Mouse (Mus musculus) limb, embryonic 13.5 days (tissue): Measurements from ENCODE around the gene Zkscan2. TPM values are rescaled to one million over a fixed set of nuclear protein-coding genes. Genes with fewer than 3 reads are reported as not detected.

ENCODE experiments used
- ATAC-seq: fragments of 200-750 bp; cut with Nextera tagmentation; 2 replicates; pipeline ENCODE4 v1.8.0; 2017; ENCODE audit warnings: low read depth, moderate number of reproducible peaks, moderate TSS enrichment; ENCODE audit not compliant: low FRiP score
- H3K27ac ChIP-seq: fragments of 300-500 bp; sonication (generic); 2 replicates; pipeline ENCODE4 v1.5.1; 2015; ENCODE audit warnings: inconsistent platforms, mild to moderate bottlenecking, moderate library complexity
- H3K27me3 ChIP-seq: fragments of 300-500 bp; sonication (generic); 2 replicates; pipeline ENCODE4 v1.6.1; 2015; ENCODE audit warnings: mild to moderate bottlenecking, inconsistent platforms
- H3K36me3 ChIP-seq: fragments of 300-500 bp; sonication (generic); 2 replicates; pipeline ENCODE4 v1.6.1; 2015; ENCODE audit warnings: inconsistent platforms, mild to moderate bottlenecking, moderate library complexity
- H3K4me1 ChIP-seq: fragments of 300-500 bp; sonication (generic); 2 replicates; pipeline ENCODE4 v1.6.1; 2015; ENCODE audit warnings: inconsistent platforms
- H3K4me2 ChIP-seq: fragments of 300-500 bp; sonication (generic); replicated peaks from 2 replicates; pipeline ENCODE4 v1.6.1; 2015; ENCODE audit warnings: inconsistent platforms, mild to moderate bottlenecking, moderate library complexity
- H3K4me3 ChIP-seq: fragments of 300-500 bp; sonication (generic); 2 replicates; pipeline ENCODE4 v1.5.1; 2015; ENCODE audit warnings: moderate library complexity, mild to moderate bottlenecking, inconsistent platforms
- H3K9ac ChIP-seq: fragments of 300-500 bp; sonication (generic); 2 replicates; pipeline ENCODE4 v1.6.1; 2015; ENCODE audit warnings: mild to moderate bottlenecking, inconsistent platforms
- H3K9me3 ChIP-seq: fragments of 300-500 bp; sonication (generic); 2 replicates; pipeline ENCODE4 v1.6.1; 2016; ENCODE audit warnings: inconsistent platforms
- WGBS: fragments of 180-500 bp; shearing (Covaris S2); methylation state at CpG from one replicate; pipeline ENCODE4 v1.1.7; 2015; 5-methylcytosine and 5-hydroxymethylcytosine counted together
- polyA plus RNA-seq: library from polyadenylated mRNA; unstranded; fragments of >200 nt; fragmentation: Nextera tagmentation; extraction: Ambion mirVana; gene quantifications from 2 replicates; pipeline ENCODE4 v1.2.1, GENCODE M21; 2015

The Zkscan2 gene
- polyA plus RNA-seq, 1 experiment from 2014 or later = 4.5 TPM

DNA sequence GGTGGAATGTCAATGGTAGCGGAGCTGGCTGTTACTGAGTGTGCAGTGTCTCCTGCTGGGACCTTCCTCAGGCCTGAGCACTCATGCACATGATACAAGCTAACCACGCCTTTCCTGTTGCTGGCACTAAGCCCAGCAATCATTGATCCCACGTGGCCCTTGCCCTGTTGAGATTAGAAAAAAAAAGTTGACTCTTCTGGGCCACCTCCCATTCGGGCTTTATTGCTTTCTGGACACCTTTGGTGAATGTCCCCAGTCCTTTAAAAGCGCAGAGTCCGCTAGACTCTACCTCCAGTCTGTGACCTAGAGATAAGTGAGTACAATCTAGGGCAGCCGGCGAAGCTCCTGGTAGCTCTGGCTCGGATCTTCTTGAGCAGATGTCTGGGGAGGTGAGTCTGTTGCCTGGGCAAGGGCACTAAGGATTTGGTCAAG is 38.2 kb downstream of the Zkscan2 start, which contains the start of gene Aqp8:
Aqp8 (plus strand) TSS at position 222 of the 432 bp plus-strand sequence.
- Histone ChIP-seq H3K4me1 (peaks cover 4% of the 10 kb centered on the region; the same call in 1 of the 2 replicates), H3K4me2 (no peak within 1 kb of the TSS), H3K9ac (no peak within 1 kb of the TSS), H3K4me3 (no peak within 1 kb of the TSS), H3K27ac (no peak within 1 kb of the TSS), H3K27me3 (peaks cover 3% of the 10 kb centered on the region; the same call in 1 of the 2 replicates), H3K9me3 (no peaks in the 10 kb centered on the region), H3K36me3 (no peaks in the 10 kb centered on the region)
- 63% methylated on average over 9 of the region's 9 CpGs for WGBS
- ATAC-seq = no peak

- Histone ChIP-seq H3K9me3 (no peaks in the 10 kb centered on the region), H3K27ac (no peak overlapping the region), H3K4me3 (no peak overlapping the region), H3K4me1 (peaks cover 4% of the 10 kb centered on the region; the same call in 1 of the 2 replicates), H3K27me3 (peaks cover 3% of the 10 kb centered on the region; the same call in 1 of the 2 replicates), H3K36me3 (no peaks in the 10 kb centered on the region), H3K4me2 (no peak overlapping the region), H3K9ac (no peak overlapping the region)
- no peak for ATAC-seq
- WGBS = 84% methylated on average over 4 of the region's 4 CpGs
These were observed 38.9 kb downstream of the Zkscan2 start for GRCm38 (mm10) chr7:123461316-123461715.

DNA sequence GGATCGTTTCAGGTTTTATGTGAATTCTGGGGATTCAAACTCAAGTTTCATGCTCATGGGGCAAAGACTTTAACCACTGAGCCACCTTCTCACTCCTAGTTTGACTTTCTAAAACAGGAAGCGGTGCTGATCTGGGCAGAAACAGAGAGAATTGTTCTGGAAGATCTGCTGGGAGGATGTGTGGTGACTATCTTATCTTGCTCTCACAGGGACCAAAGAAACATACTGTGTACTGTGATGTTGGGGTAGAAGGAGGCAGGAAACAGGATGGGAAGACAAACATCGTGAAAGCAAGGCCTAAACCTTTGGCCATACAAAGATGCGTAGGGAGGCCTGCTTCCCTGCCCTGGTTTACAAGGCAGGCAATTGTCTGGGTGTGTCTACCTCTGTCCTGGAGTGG is 41.0 kb downstream of the Zkscan2 start:
- H3K27ac ChIP-seq = no peak overlapping the region
- no peaks in the 10 kb centered on the region for H3K36me3 ChIP-seq
- peaks cover 4% of the 10 kb centered on the region; the same call in 1 of the 2 replicates for H3K4me1 ChIP-seq
- no peaks in the 10 kb centered on the region for H3K27me3 ChIP-seq
- no peaks in the 10 kb centered on the region for H3K9me3 ChIP-seq
- no peak for ATAC-seq
- no peak overlapping the region for H3K4me2 ChIP-seq
- H3K9ac ChIP-seq = no peak overlapping the region
- no peak overlapping the region for H3K4me3 ChIP-seq
- 76% methylated on average over 4 of the region's 4 CpGs for WGBS

DNA sequence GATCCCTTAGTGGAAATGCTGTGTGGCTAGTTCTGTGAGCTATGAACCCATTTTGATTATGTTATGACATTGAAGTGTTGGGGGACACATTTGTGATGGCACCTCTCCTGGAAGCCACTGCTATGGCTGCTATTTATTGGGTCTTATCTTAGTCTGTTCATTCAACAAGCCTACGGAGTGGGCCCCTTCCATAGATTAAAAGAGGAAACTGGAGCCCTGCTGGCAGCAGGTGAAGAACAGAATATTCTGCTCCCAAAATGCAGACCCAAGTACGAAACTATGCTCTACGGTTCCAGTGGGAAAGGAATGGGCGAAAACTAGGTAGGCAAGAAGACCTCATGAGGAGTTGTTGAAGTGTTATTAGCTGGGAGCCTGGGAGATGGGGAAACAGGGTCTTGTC is 41.9 kb downstream of the Zkscan2 start:
- Histone ChIP-seq H3K9ac (no peak overlapping the region), H3K4me1 (peaks cover 4% of the 10 kb centered on the region; the same call in 1 of the 2 replicates), H3K4me2 (no peak overlapping the region), H3K4me3 (no peak overlapping the region), H3K27me3 (no peaks in the 10 kb centered on the region), H3K9me3 (no peaks in the 10 kb centered on the region), H3K36me3 (no peaks in the 10 kb centered on the region), H3K27ac (no peak overlapping the region)
- WGBS = 94% methylated on average over 4 of the region's 4 CpGs
- no peak for ATAC-seq

DNA sequence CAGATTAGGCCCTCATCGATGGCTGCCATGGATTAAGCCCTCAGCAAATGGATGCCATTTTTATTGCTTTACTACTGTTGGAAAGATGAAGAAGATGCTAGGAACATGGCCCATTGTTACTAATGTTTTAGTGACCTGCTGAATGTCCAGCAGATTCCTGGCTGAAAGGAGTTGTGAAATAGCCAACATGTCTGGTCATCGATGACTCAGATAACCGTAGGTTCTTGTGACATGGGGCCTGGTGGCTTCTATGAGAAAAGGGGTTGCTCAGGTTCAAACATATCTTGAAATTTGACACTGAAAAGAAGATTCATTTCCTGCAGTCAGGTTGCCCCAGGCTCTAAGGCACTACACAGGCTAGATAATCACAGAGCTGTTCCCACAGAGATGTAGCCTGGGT is 45.2 kb downstream of the Zkscan2 start:
- H3K9me3 ChIP-seq = no peaks in the 10 kb centered on the region
- no peak overlapping the region for H3K27ac ChIP-seq
- H3K9ac ChIP-seq = no peak overlapping the region
- no peak overlapping the region for H3K4me2 ChIP-seq
- no peak for ATAC-seq
- no peaks in the 10 kb centered on the region for H3K36me3 ChIP-seq
- H3K27me3 ChIP-seq = no peaks in the 10 kb centered on the region
- H3K4me1 ChIP-seq = no peaks in the 10 kb centered on the region; the same call in 1 of the 2 replicates
- WGBS = 88% methylated on average over 3 of the region's 3 CpGs
- no peak overlapping the region for H3K4me3 ChIP-seq

DNA sequence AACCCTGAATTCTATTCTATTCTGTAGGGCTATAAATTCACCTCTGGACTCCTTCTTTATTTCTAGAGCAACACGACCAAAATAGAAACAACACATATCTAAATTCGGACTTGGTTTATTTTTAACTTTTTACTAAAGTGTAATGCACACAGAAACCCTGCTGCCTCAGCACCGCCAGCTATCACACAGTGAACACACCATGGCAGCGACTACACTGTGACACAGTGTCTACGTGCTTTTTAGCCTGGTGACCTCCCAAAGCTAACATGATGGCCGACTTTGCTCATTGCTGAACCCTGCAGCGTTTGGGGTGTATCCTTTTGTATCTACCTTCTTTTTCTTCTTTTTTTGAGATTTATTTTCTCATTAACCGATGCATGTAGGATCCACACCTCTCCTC is 47.2 kb downstream of the Zkscan2 start:
- Histone ChIP-seq H3K27me3 (no peaks in the 10 kb centered on the region), H3K9me3 (no peaks in the 10 kb centered on the region), H3K27ac (no peak overlapping the region), H3K4me1 (no peaks in the 10 kb centered on the region; the same call in 1 of the 2 replicates), H3K4me2 (no peak overlapping the region), H3K9ac (no peak overlapping the region), H3K4me3 (no peak overlapping the region), H3K36me3 (no peaks in the 10 kb centered on the region)
- WGBS = 88% methylated on average over 8 of the region's 8 CpGs
- no peak for ATAC-seq

DNA sequence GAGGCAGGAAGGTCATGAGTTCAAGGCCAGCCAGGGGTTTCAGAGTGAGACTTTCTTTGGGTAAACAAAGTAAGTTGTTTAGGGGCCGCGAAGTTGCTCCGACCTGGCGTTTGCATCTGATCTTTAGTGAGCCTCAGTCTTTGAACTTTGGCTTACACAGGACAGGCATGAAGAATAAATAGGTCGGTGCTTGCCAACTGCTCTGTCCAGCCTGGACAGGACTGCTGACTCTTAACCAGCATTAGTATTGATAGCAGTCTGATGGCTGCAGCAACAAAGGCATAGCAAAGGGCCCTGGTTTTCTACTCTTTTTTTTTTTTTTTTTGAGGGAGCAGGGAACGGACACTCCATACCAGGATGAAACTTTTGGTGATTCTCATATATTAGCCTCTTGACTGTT is 47.7 kb downstream of the Zkscan2 start:
- H3K9me3 ChIP-seq = no peaks in the 10 kb centered on the region
- H3K27me3 ChIP-seq = no peaks in the 10 kb centered on the region
- 58% methylated on average over 6 of the region's 6 CpGs for WGBS
- H3K4me2 ChIP-seq = no peak overlapping the region
- H3K4me1 ChIP-seq = no peaks in the 10 kb centered on the region; the same call in 1 of the 2 replicates
- no peak overlapping the region for H3K4me3 ChIP-seq
- ATAC-seq = no peak
- H3K36me3 ChIP-seq = no peaks in the 10 kb centered on the region
- H3K9ac ChIP-seq = no peak overlapping the region
- H3K27ac ChIP-seq = no peak overlapping the region

GRCm38 (mm10) chr7:123450515-123450914 is 49.7 kb downstream of the Zkscan2 start:
- no peaks in the 10 kb centered on the region for H3K9me3 ChIP-seq
- H3K4me2 ChIP-seq = no peak overlapping the region
- H3K27me3 ChIP-seq = no peaks in the 10 kb centered on the region
- no peaks in the 10 kb centered on the region; the same call in 1 of the 2 replicates for H3K4me1 ChIP-seq
- H3K27ac ChIP-seq = no peak overlapping the region
- no peak for ATAC-seq
- H3K36me3 ChIP-seq = no peaks in the 10 kb centered on the region
- WGBS = 92% methylated on average over 2 of the region's 2 CpGs
- H3K4me3 ChIP-seq = no peak overlapping the region
- no peak overlapping the region for H3K9ac ChIP-seq

- H3K27ac ChIP-seq = no peak overlapping the region
- no peak for ATAC-seq
These were observed 50.6 kb downstream of the Zkscan2 start for GRCm38 (mm10) chr7:123449676-123450075.

DNA sequence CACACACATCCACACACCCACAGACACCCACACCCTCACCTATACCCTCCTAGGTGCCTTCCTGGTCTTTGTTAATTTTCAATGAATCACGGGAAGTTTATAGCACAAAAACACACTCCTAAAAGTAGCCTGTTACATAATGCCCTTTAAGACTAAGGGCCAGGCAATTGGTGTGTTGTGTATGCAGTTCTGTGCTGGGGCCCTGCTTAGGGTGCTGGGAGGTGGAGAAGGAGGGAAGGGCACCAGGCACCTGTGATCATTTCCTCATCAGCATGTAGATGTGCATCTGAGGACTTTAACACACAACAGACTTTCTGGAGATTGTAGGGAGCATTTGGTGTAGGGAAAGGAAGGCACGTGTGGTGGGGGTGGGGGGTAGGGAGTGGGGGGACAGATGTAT is 51.5 kb downstream of the Zkscan2 start:
- 76% methylated on average over 2 of the region's 2 CpGs for WGBS
- no peaks in the 10 kb centered on the region for H3K9me3 ChIP-seq
- no peak overlapping the region for H3K4me2 ChIP-seq
- H3K4me1 ChIP-seq = no peaks in the 10 kb centered on the region
- H3K9ac ChIP-seq = no peak overlapping the region
- no peaks in the 10 kb centered on the region for H3K27me3 ChIP-seq
- no peak for ATAC-seq
- no peak overlapping the region for H3K4me3 ChIP-seq
- H3K36me3 ChIP-seq = no peaks in the 10 kb centered on the region
- H3K27ac ChIP-seq = no peak overlapping the region

More at GRCm38 (mm10) chr7:123449676-123450075, 50.6 kb downstream of the Zkscan2 start:
- Histone ChIP-seq H3K4me2 (no peak overlapping the region), H3K36me3 (no peaks in the 10 kb centered on the region), H3K4me1 (no peaks in the 10 kb centered on the region; the same call in 1 of the 2 replicates), H3K4me3 (no peak overlapping the region), H3K9me3 (no peaks in the 10 kb centered on the region), H3K27me3 (no peaks in the 10 kb centered on the region), H3K9ac (no peak overlapping the region)
- WGBS = 60% methylated on average over 10 of the region's 10 CpGs

- Histone ChIP-seq H3K4me1 (no peaks in the 10 kb centered on the region), H3K9me3 (no peaks in the 10 kb centered on the region), H3K4me3 (no peak overlapping the region), H3K36me3 (no peaks in the 10 kb centered on the region), H3K27me3 (no peaks in the 10 kb centered on the region), H3K9ac (no peak overlapping the region), H3K27ac (no peak overlapping the region), H3K4me2 (no peak overlapping the region)
- WGBS = 85% methylated on average over 1 of the region's 1 CpGs
- no peak for ATAC-seq
These were observed 58.2 kb downstream of the Zkscan2 start for GRCm38 (mm10) chr7:123442079-123442478.

DNA sequence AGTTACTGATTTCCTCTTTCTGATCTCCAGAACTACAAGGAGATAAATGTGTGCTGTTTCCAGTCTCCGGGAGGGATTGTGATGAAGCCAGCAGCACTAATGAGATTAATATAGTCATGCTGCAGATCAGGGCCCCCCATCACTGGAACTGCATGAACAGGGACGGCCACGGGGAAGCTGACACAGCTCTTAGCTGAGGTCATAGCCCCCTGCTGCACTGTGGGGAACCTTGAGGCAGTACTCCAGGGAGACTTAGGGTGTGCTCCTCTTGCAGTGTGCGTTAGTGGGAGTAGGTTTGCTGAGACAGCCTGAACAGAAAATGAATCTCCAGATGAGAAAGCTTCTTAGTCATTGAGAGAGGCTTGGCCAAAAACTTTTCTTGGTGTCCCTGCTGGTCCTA is 69.0 kb downstream of the Zkscan2 start:
- H3K9me3 ChIP-seq = no peaks in the 10 kb centered on the region
- H3K27ac ChIP-seq = no peak overlapping the region
- H3K9ac ChIP-seq = no peak overlapping the region
- H3K4me3 ChIP-seq = no peak overlapping the region
- no peak overlapping the region for H3K4me2 ChIP-seq
- WGBS = 76% methylated on average over 4 of the region's 4 CpGs
- no peaks in the 10 kb centered on the region for H3K4me1 ChIP-seq
- no peaks in the 10 kb centered on the region for H3K27me3 ChIP-seq
- peaks cover 43% of the 10 kb centered on the region for H3K36me3 ChIP-seq
- ATAC-seq = no peak

DNA sequence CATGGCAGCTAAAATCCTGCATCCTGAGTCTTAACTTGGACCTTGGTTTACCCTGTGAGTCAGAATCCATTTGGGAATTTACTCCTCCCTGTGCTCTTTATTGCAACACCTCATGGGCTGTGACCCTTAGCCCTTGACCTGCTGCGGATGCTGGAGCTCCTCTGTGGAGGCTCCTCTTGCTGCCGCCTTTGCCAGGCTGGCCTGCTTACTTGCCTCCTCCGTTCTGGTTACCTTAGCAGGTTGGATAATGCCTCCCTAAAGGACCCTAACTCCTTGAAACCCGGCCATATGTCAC is 69.9 kb downstream of the Zkscan2 start:
- peaks cover 49% of the 10 kb centered on the region for H3K36me3 ChIP-seq
- no peak overlapping the region for H3K4me3 ChIP-seq
- no peak overlapping the region for H3K4me2 ChIP-seq
- H3K27me3 ChIP-seq = no peaks in the 10 kb centered on the region
- H3K27ac ChIP-seq = no peak overlapping the region
- no peaks in the 10 kb centered on the region for H3K9me3 ChIP-seq
- no peak for ATAC-seq
- 73% methylated on average over 4 of the region's 4 CpGs for WGBS
- no peak overlapping the region for H3K9ac ChIP-seq
- no peaks in the 10 kb centered on the region for H3K4me1 ChIP-seq
